Mouse (Mus musculus) hindlimb bud, embryonic 11.5 days (tissue): ENCODE data around the gene Gfm2.

Experiments used
- DNase-seq: peaks from one replicate; pipeline ENCODE4 v3.0.0-alpha.2; 2012; ENCODE audit warnings: low read depth, low spot score; ENCODE audit errors: extremely low spot score

Gene Gfm2

GRCm38 (mm10) chr13:97186346-97186745, 48.6 kb downstream of the Gfm2 start:
- no peak for DNase-seq

- DNase-seq, result no peak
These were observed 50.0 kb downstream of the Gfm2 start for GRCm38 (mm10) chr13:97187693-97188092.

- no peak for DNase-seq
These were observed 54.9 kb downstream of the Gfm2 start for GRCm38 (mm10) chr13:97192649-97193048.

- no peak for DNase-seq
These were observed 55.7 kb downstream of the Gfm2 start for GRCm38 (mm10) chr13:97193420-97193819.

GRCm38 (mm10) chr13:97196186-97196924, 58.6 kb downstream of the Gfm2 start:
- no peak for DNase-seq

- no peak for DNase-seq
These were observed 59.1 kb downstream of the Gfm2 start for GRCm38 (mm10) chr13:97196925-97197218.

- no peak for DNase-seq
These were observed 60.3 kb downstream of the Gfm2 start, which contains the start of gene Hexb for GRCm38 (mm10) chr13:97197932-97198562. Gene Hexb, minus strand, starts transcription at chr13:97198357.

- no peak for DNase-seq
These were observed 61.4 kb downstream of the Gfm2 start for GRCm38 (mm10) chr13:97199123-97199522.

- no peak for DNase-seq
These were observed 63.3 kb downstream of the Gfm2 start for GRCm38 (mm10) chr13:97201076-97201475.

GRCm38 (mm10) chr13:97201896-97202295, 64.2 kb downstream of the Gfm2 start:
- DNase-seq, result no peak

- peak; percentile 87 for DNase-seq
These were observed 67.4 kb downstream of the Gfm2 start for GRCm38 (mm10) chr13:97205052-97205701.

GRCm38 (mm10) chr13:97206046-97206445, 68.3 kb downstream of the Gfm2 start:
- DNase-seq, result no peak

- no peak for DNase-seq
These were observed 69.9 kb downstream of the Gfm2 start for GRCm38 (mm10) chr13:97207472-97208111.

GRCm38 (mm10) chr13:97208112-97208478, 70.4 kb downstream of the Gfm2 start:
- no peak for DNase-seq

- DNase-seq, result no peak
These were observed 70.8 kb downstream of the Gfm2 start for GRCm38 (mm10) chr13:97208500-97209010.

GRCm38 (mm10) chr13:97214583-97215268, 77.0 kb downstream of the Gfm2 start:
- no peak for DNase-seq

GRCm38 (mm10) chr13:97215563-97215962, 77.8 kb downstream of the Gfm2 start:
- DNase-seq, result no peak

- DNase-seq, result peak; percentile 81
These were observed 78.5 kb downstream of the Gfm2 start for GRCm38 (mm10) chr13:97216196-97216595.

GRCm38 (mm10) chr13:97220022-97220421, 82.3 kb downstream of the Gfm2 start:
- DNase-seq, result no peak

- no peak for DNase-seq
These were observed 86.1 kb downstream of the Gfm2 start for GRCm38 (mm10) chr13:97223856-97224255.
